In the genomic region with DNA sequence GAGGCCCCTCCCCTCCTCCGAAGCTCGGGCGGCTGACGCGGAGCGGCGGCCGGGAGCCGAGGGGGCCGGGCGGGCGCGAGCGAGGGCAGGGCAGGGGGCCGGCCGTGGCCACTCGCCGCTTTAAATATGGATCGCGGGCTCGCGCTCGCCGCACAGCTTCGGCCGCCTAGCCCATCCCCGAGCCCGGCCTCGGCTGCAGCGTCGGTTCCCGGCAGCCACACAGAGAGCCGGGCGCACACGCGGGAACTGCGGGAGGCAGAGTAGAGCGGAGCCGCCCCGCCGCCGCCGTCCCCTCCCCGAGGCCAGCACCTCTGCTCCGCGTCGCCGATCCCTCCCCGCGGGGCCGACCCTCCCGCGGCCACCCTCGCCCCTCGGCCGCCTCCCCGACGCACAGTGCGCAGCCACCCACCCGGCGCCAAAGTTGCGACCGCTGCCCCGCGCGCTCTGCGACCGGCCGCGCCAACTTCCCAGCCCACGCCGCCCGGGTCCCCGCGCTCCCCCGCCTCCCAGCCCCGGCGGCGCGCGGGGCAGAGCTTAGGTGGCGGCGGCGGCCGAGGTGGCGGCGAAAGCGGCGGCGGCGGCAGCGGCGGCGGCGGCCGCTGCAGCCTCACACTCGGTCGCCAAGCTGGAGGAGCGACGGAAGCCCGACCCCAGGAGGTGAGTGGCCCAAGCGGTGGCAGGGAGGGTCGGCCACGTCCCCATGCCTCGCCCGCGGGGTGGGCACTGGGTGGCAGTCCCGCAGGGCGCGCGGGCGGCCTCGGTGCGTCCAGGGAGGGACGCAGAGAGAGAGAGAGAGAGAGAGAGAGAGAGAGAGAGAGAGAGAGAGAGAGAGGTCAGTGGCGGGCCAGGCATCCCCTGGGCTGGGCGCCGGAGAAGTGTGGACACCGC, we compare ENCODE assay signal across 8 mouse cellular contexts. TPM values are rescaled to one million over a fixed set of nuclear protein-coding genes. Genes with fewer than 3 reads are reported as not detected.
DNase-seq lines count a peak whose midpoint lies in the region; ATAC-seq and TF ChIP-seq lines count a peak whose summit lies in the region.

Gene Slc4a4 (plus strand): TSS at position 151 of the 888 bp plus-strand sequence.

- peaks cover 42% of the 10 kb centered on the region for H3K27me3 ChIP-seq in forebrain, embryonic 10.5 days (ENCODE audit: poor library complexity, severe bottlenecking)
- no peaks in the 10 kb centered on the region; the same call in 1 of the 2 replicates for H3K27me3 ChIP-seq in heart, postnatal 0 days (ENCODE audit: control insufficient read depth, insufficient read depth, low read length)
- no peaks in the 10 kb centered on the region for H3K27me3 ChIP-seq in lung, embryonic 16.5 days (ENCODE audit: control insufficient read depth, insufficient read depth, low read depth, low read length)

- H3K4me1 ChIP-seq in forebrain, embryonic 10.5 days: peaks cover 18% of the 10 kb centered on the region
- H3K4me1 ChIP-seq in heart, postnatal 0 days (ENCODE audit: control insufficient read depth, insufficient read depth): no peaks in the 10 kb centered on the region
- peaks cover 6% of the 10 kb centered on the region for H3K4me1 ChIP-seq in lung, embryonic 16.5 days (replicated peaks; ENCODE audit: control insufficient read depth, insufficient read depth, low read length)

- no peaks in the 10 kb centered on the region for H3K9me3 ChIP-seq in forebrain, embryonic 10.5 days
- H3K9me3 ChIP-seq in heart, postnatal 0 days (replicated peaks; ENCODE audit: control insufficient read depth, low read length): no peaks in the 10 kb centered on the region
- no peaks in the 10 kb centered on the region for H3K9me3 ChIP-seq in lung, embryonic 16.5 days (ENCODE audit: control insufficient read depth, low read length)

- no peak for TF ChIP-seq EP300 in heart, postnatal 0 days (IDR thresholded peaks at IDR 0.05; ENCODE audit: low read depth)

- peak; percentile 6 for DNase-seq in CD4-positive helper T cell, adult 2 months (ENCODE audit: low read depth, low spot score)
- peak; percentile 58 to 70 for DNase-seq in adrenal gland, postnatal 36 days
- peak; percentile 57 for DNase-seq in forebrain, embryonic 10.5 days (ENCODE audit: extremely low spot score, low spot score)
- DNase-seq in heart, postnatal 0 days (ENCODE audit: low spot score): peak; percentile 27
- peak; percentile 78 to 85 for DNase-seq in kidney, postnatal 4 days
- peak; percentile 72 for DNase-seq in retina, embryonic 14.5 days (ENCODE audit: low spot score)
- DNase-seq in spleen, adult 18-20 months: no peak

- no peak for TF ChIP-seq CTCF in heart, postnatal 0 days (IDR thresholded peaks at IDR 0.05; ENCODE audit: low read depth)

- H3K4me3 ChIP-seq in forebrain, embryonic 10.5 days: peak within 1 kb of the TSS; percentile 80
- peak within 1 kb of the TSS; percentile 76 for H3K4me3 ChIP-seq in heart, postnatal 0 days (ENCODE audit: low read depth, low read length)
- H3K4me3 ChIP-seq in lung, embryonic 16.5 days (ENCODE audit: low read length): peak within 1 kb of the TSS; percentile 81

- H3K9ac ChIP-seq in heart, postnatal 0 days (replicated peaks; ENCODE audit: low read depth, low read length): peak within 1 kb of the TSS; percentile 73
- peak within 1 kb of the TSS; percentile 83 for H3K9ac ChIP-seq in lung, embryonic 16.5 days (ENCODE audit: low read length)

- H3K4me2 ChIP-seq in heart, postnatal 0 days (ENCODE audit: low read depth, low read length): peak within 1 kb of the TSS; percentile 71
- H3K4me2 ChIP-seq in lung, embryonic 16.5 days (ENCODE audit: low read depth, low read length): peak within 1 kb of the TSS; percentile 95

- peak within 1 kb of the TSS; percentile 90 for H3K27ac ChIP-seq in forebrain, embryonic 10.5 days
- H3K27ac ChIP-seq in heart, postnatal 0 days (ENCODE audit: low read depth): peak within 1 kb of the TSS; percentile 76
- peak within 1 kb of the TSS; percentile 72 for H3K27ac ChIP-seq in lung, embryonic 16.5 days (ENCODE audit: low read length)

- peak; percentile 78 for ATAC-seq in heart, postnatal 0 days (ENCODE audit: insufficient read depth, low read depth)
- ATAC-seq in lung, embryonic 16.5 days (ENCODE audit: low read depth): peak; percentile 89

- H3K36me3 ChIP-seq in forebrain, embryonic 10.5 days (replicated peaks): no peaks in the 10 kb centered on the region
- no peaks in the 10 kb centered on the region for H3K36me3 ChIP-seq in heart, postnatal 0 days (replicated peaks; ENCODE audit: control insufficient read depth, insufficient read depth, low read length)
- 0 out of 2 replicates have a peak, but pooled peaks cover 2% of the 10 kb centered on the region for H3K36me3 ChIP-seq in lung, embryonic 16.5 days (ENCODE audit: control insufficient read depth, insufficient read depth, low read length)

- under 1% methylated on average over 111 of the region's 119 CpGs for WGBS in forebrain, embryonic 10.5 days
- under 1% methylated on average over 80 of the region's 119 CpGs for WGBS in heart, postnatal 0 days
- WGBS in lung, embryonic 16.5 days: 0% methylated on average over 41 of the region's 119 CpGs

RNA-seq across cellular contexts. Expression of gene Slc4a4, which starts in this region (rescaled TPM):
- total RNA-seq in adrenal gland, postnatal 36 days (2021): 10 to 100 TPM; 20.1 to 61.2 TPM
- 1.3 and 1.7 TPM in 2 replicates for polyA plus RNA-seq in forebrain, embryonic 10.5 days (2016; fragmentation: Nextera tagmentation; extraction: Ambion mirVana)
- 10.6 and 17.0 TPM in 2 replicates for total RNA-seq in heart, postnatal 0 days (2014; rRNA removed; ENCODE audit: low replicate concordance)
- 4.4 and 5.1 TPM in 2 replicates for polyA plus RNA-seq in heart, postnatal 0 days (2015; fragmentation: Nextera tagmentation; extraction: Ambion mirVana)
- 2.4 and 2.8 TPM in 2 replicates for polyA plus RNA-seq in lung, embryonic 16.5 days (2015; fragmentation: Nextera tagmentation; extraction: Ambion mirVana)

Comparison
In these comparisons a context has a peak if more than half of its experiments do, and no peak if none do; other contexts are left out.
1. DNase-seq: peak in CD4-positive helper T cell, adult 2 months (single experiment), adrenal gland, postnatal 36 days (2 of 2), forebrain, embryonic 10.5 days (single experiment), heart, postnatal 0 days (single experiment), kidney, postnatal 4 days (2 of 2) and retina, embryonic 14.5 days (single experiment); none in spleen, adult 18-20 months (0 of 2).
2. Peak in every context shown above with its lines, with median percentiles within 50 percentile points of each other: H3K27ac ChIP-seq and H3K4me3 ChIP-seq.